Mouse (Mus musculus) erythroblast, embryonic 14.5 days (primary cell): ENCODE measurements at regions not wholly inside any gene's neighbourhood (a gene's known extent, or its start where the extent isn't known, plus 50 kb on each side); places are given as distances from the start of the nearest gene placed in this dataset.

Experiments
- GATA1 ChIP-seq: IDR thresholded peaks from 2 replicates; pipeline ENCODE4 v1.6.1; 2012; ENCODE audit warnings: low read length, inconsistent platforms, mixed read lengths
- TAL1 ChIP-seq: IDR thresholded peaks from 3 replicates; pipeline ENCODE4 v1.6.1; 2012; ENCODE audit warnings: low read length, inconsistent platforms, mixed read lengths

DNA sequence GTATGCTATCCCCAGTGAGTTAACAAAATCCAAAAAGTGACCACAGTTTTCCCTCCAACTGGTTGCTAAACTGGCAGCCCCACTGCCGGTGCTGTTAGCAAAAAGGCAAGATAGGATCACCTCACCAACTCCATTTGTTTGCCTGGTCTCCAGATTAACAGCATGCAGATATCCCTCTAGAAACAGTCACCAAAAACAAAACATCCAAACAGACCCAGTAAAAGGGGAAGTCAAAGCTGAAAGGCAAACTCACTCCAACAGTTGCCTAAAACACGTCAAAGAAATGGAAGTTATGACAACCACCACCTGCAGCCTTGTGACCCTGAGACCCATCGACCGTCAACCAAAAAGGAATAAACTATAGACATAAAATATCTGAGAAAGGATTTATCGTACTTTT lies 119.1 kb downstream of the Cxcl12 start:
- TF ChIP-seq TAL1 (no peak), GATA1 (no peak)
